Mouse (Mus musculus) liver, embryonic 12.5 days (tissue): ENCODE data around the gene Tnik. TPM values are rescaled to one million over a fixed set of nuclear protein-coding genes. Genes with fewer than 3 reads are reported as not detected.

Experiments used
- ATAC-seq: fragments of 200-750 bp; cut with Nextera tagmentation; 2 replicates; pipeline ENCODE4 v1.8.0; 2017; ENCODE audit warnings: moderate number of reproducible peaks, mild to moderate bottlenecking, moderate library complexity
- H3K27ac ChIP-seq: fragments of 300-500 bp; sonication (generic); 2 replicates; pipeline ENCODE4 v1.5.1; 2016; ENCODE audit warnings: mild to moderate bottlenecking
- H3K27me3 ChIP-seq: fragments of 300-500 bp; sonication (generic); replicated peaks from 2 replicates; pipeline ENCODE4 v1.6.1; 2016; ENCODE audit warnings: mild to moderate bottlenecking, moderate library complexity
- H3K36me3 ChIP-seq: fragments of 300-500 bp; sonication (generic); 2 replicates; pipeline ENCODE4 v1.6.1; 2016; ENCODE audit warnings: mild to moderate bottlenecking, moderate library complexity
- H3K4me1 ChIP-seq: fragments of 300-500 bp; sonication (generic); 2 replicates; pipeline ENCODE4 v1.6.1; 2016
- H3K4me2 ChIP-seq: fragments of 300-500 bp; sonication (generic); 2 replicates; pipeline ENCODE4 v1.6.1; 2016; ENCODE audit warnings: mild to moderate bottlenecking, moderate library complexity
- H3K4me3 ChIP-seq: fragments of 300-500 bp; sonication (generic); 2 replicates; pipeline ENCODE4 v1.5.1; 2016; ENCODE audit warnings: mild to moderate bottlenecking, moderate library complexity
- H3K9ac ChIP-seq: fragments of 300-500 bp; sonication (generic); 2 replicates; pipeline ENCODE4 v1.6.1; 2016; ENCODE audit warnings: mild to moderate bottlenecking, moderate library complexity
- H3K9me3 ChIP-seq: fragments of 300-500 bp; sonication (generic); replicated peaks from 2 replicates; pipeline ENCODE4 v1.6.1; 2016; ENCODE audit warnings: mild to moderate bottlenecking, moderate library complexity
- WGBS: fragments of 180-500 bp; shearing (Covaris S2); methylation state at CpG from one replicate; pipeline ENCODE4 v1.1.7; 2016; ENCODE audit not compliant: insufficient replicate concordance; 5-methylcytosine and 5-hydroxymethylcytosine counted together
- polyA plus RNA-seq: library from polyadenylated mRNA; unstranded; fragments of >200 nt; fragmentation: Nextera tagmentation; extraction: Ambion mirVana; gene quantifications from 2 replicates; pipeline ENCODE4 v1.2.1, GENCODE M21; 2016

Gene Tnik
- polyA plus RNA-seq, 1 experiment from 2014 or later, result 5.2 TPM

- 73% methylated on average over 3 of the region's 3 CpGs for WGBS
- no peak for ATAC-seq
Measured at GRCm38 (mm10) chr3:28388540-28388939, 125.5 kb downstream of the Tnik start.

GRCm38 (mm10) chr3:28390183-28390582 is 127.2 kb downstream of the Tnik start:
- Histone ChIP-seq H3K4me1 (no peaks in the 10 kb centered on the region; the same call in 1 of the 2 replicates), H3K4me3 (no peak overlapping the region), H3K4me2 (no peak overlapping the region), H3K27ac (no peak overlapping the region), H3K9ac (no peak overlapping the region), H3K9me3 (peaks cover 5% of the 10 kb centered on the region), H3K27me3 (no peaks in the 10 kb centered on the region), H3K36me3 (no peaks in the 10 kb centered on the region)
- ATAC-seq, result no peak
- WGBS, result 94% methylated on average over 2 of the region's 2 CpGs

More at GRCm38 (mm10) chr3:28388540-28388939, 125.5 kb downstream of the Tnik start:
- Histone ChIP-seq H3K27ac (no peak overlapping the region), H3K4me3 (no peak overlapping the region), H3K9ac (no peak overlapping the region), H3K27me3 (no peaks in the 10 kb centered on the region), H3K9me3 (peaks cover 5% of the 10 kb centered on the region), H3K4me1 (no peaks in the 10 kb centered on the region; the same call in 1 of the 2 replicates), H3K36me3 (no peaks in the 10 kb centered on the region), H3K4me2 (no peak overlapping the region)

GRCm38 (mm10) chr3:28392542-28392941 is 129.5 kb downstream of the Tnik start:
- Histone ChIP-seq H3K4me3 (no peak overlapping the region), H3K27ac (no peak overlapping the region), H3K27me3 (no peaks in the 10 kb centered on the region), H3K9ac (no peak overlapping the region), H3K4me2 (no peak overlapping the region), H3K9me3 (peaks cover 5% of the 10 kb centered on the region), H3K36me3 (no peaks in the 10 kb centered on the region), H3K4me1 (no peaks in the 10 kb centered on the region; the same call in 1 of the 2 replicates)
- no peak for ATAC-seq

GRCm38 (mm10) chr3:28398781-28399180 is 135.8 kb downstream of the Tnik start:
- Histone ChIP-seq H3K36me3 (no peaks in the 10 kb centered on the region), H3K9ac (no peak overlapping the region), H3K27me3 (no peaks in the 10 kb centered on the region), H3K4me2 (no peak overlapping the region), H3K4me1 (peaks cover 35% of the 10 kb centered on the region), H3K4me3 (no peak overlapping the region), H3K9me3 (no peaks in the 10 kb centered on the region), H3K27ac (no peak overlapping the region)
- no peak for ATAC-seq
- WGBS, result 94% methylated on average over 1 of the region's 1 CpGs

GRCm38 (mm10) chr3:28399593-28400216 is 136.7 kb downstream of the Tnik start:
- Histone ChIP-seq H3K9me3 (no peaks in the 10 kb centered on the region), H3K36me3 (no peaks in the 10 kb centered on the region), H3K4me3 (no peak overlapping the region), H3K4me1 (peaks cover 39% of the 10 kb centered on the region), H3K27me3 (no peaks in the 10 kb centered on the region), H3K4me2 (peak overlapping the region; percentile 53), H3K9ac (no peak overlapping the region; the same call in 1 of the 2 replicates), H3K27ac (peak overlapping the region; percentile 59)
- ATAC-seq, result peak; percentile 93
- WGBS, result 39% methylated on average over 9 of the region's 9 CpGs

- Histone ChIP-seq H3K9me3 (no peaks in the 10 kb centered on the region), H3K4me1 (peaks cover 39% of the 10 kb centered on the region), H3K36me3 (no peaks in the 10 kb centered on the region), H3K9ac (no peak overlapping the region), H3K4me3 (no peak overlapping the region), H3K4me2 (no peak overlapping the region), H3K27me3 (no peaks in the 10 kb centered on the region), H3K27ac (0 out of 2 replicates have a peak overlapping the region, but pooled peaks have one; percentile 5)
- WGBS, result 78% methylated on average over 9 of the region's 9 CpGs
- no peak for ATAC-seq
Measured at GRCm38 (mm10) chr3:28401335-28401734, 138.3 kb downstream of the Tnik start.

GRCm38 (mm10) chr3:28402221-28402620 is 139.2 kb downstream of the Tnik start:
- Histone ChIP-seq H3K4me2 (no peak overlapping the region), H3K27ac (no peak overlapping the region), H3K27me3 (no peaks in the 10 kb centered on the region), H3K9me3 (no peaks in the 10 kb centered on the region), H3K4me1 (peaks cover 39% of the 10 kb centered on the region), H3K36me3 (no peaks in the 10 kb centered on the region), H3K9ac (no peak overlapping the region), H3K4me3 (no peak overlapping the region)
- WGBS, result 65% methylated on average over 6 of the region's 6 CpGs
- no peak for ATAC-seq

- WGBS, result 69% methylated on average over 2 of the region's 2 CpGs
Measured at GRCm38 (mm10) chr3:28405391-28405790, 142.4 kb downstream of the Tnik start.

GRCm38 (mm10) chr3:28408859-28409459 is 145.9 kb downstream of the Tnik start:
- peak overlapping the region; percentile 35 for H3K4me2 ChIP-seq

More at GRCm38 (mm10) chr3:28405391-28405790, 142.4 kb downstream of the Tnik start:
- no peaks in the 10 kb centered on the region for H3K36me3 ChIP-seq
- H3K4me3 ChIP-seq, result no peak overlapping the region
- no peaks in the 10 kb centered on the region for H3K9me3 ChIP-seq
- ATAC-seq, result no peak
- H3K4me1 ChIP-seq, result peaks cover 44% of the 10 kb centered on the region
- H3K27ac ChIP-seq, result no peak overlapping the region
- H3K9ac ChIP-seq, result no peak overlapping the region
- no peak overlapping the region for H3K4me2 ChIP-seq
- no peaks in the 10 kb centered on the region for H3K27me3 ChIP-seq

GRCm38 (mm10) chr3:28410269-28410668 is 147.3 kb downstream of the Tnik start:
- Histone ChIP-seq H3K27me3 (no peaks in the 10 kb centered on the region), H3K9ac (no peak overlapping the region), H3K27ac (no peak overlapping the region), H3K4me1 (peaks cover 19% of the 10 kb centered on the region), H3K9me3 (no peaks in the 10 kb centered on the region), H3K36me3 (no peaks in the 10 kb centered on the region), H3K4me3 (no peak overlapping the region), H3K4me2 (no peak overlapping the region)
- ATAC-seq, result no peak
- WGBS, result 68% methylated on average over 3 of the region's 3 CpGs

More at GRCm38 (mm10) chr3:28408859-28409459, 145.9 kb downstream of the Tnik start:
- Histone ChIP-seq H3K4me3 (no peak overlapping the region), H3K9ac (no peak overlapping the region), H3K36me3 (no peaks in the 10 kb centered on the region), H3K27ac (no peak overlapping the region), H3K9me3 (no peaks in the 10 kb centered on the region), H3K4me1 (peaks cover 22% of the 10 kb centered on the region), H3K27me3 (no peaks in the 10 kb centered on the region)
- 50% methylated on average over 12 of the region's 12 CpGs for WGBS
- ATAC-seq, result peak; percentile 95

- no peak for ATAC-seq
- H3K4me3 ChIP-seq, result no peak overlapping the region
- no peaks in the 10 kb centered on the region for H3K9me3 ChIP-seq
- no peak overlapping the region for H3K4me2 ChIP-seq
- H3K36me3 ChIP-seq, result no peaks in the 10 kb centered on the region
- H3K27me3 ChIP-seq, result no peaks in the 10 kb centered on the region
- no peak overlapping the region for H3K27ac ChIP-seq
- no peak overlapping the region for H3K9ac ChIP-seq
- WGBS, result 55% methylated on average over 2 of the region's 2 CpGs
- H3K4me1 ChIP-seq, result no peaks in the 10 kb centered on the region
Measured at GRCm38 (mm10) chr3:28415986-28416385, 153.0 kb downstream of the Tnik start.

- H3K9ac ChIP-seq, result no peak overlapping the region
- no peaks in the 10 kb centered on the region for H3K27me3 ChIP-seq
- H3K4me2 ChIP-seq, result no peak overlapping the region
- H3K9me3 ChIP-seq, result no peaks in the 10 kb centered on the region
- H3K4me3 ChIP-seq, result no peak overlapping the region
- no peak for ATAC-seq
- H3K36me3 ChIP-seq, result no peaks in the 10 kb centered on the region
- no peaks in the 10 kb centered on the region for H3K4me1 ChIP-seq
- 69% methylated on average over 5 of the region's 5 CpGs for WGBS
- H3K27ac ChIP-seq, result no peak overlapping the region
Measured at GRCm38 (mm10) chr3:28417091-28417715, 154.2 kb downstream of the Tnik start.
